Mouse (Mus musculus) left cerebral cortex, adult 2 months (tissue): ENCODE results near the gene Hsd17b2. TPM values are rescaled to one million over a fixed set of nuclear protein-coding genes. Genes with fewer than 3 reads are reported as not detected.
"Not testable (repeated sequence)": the region's sequence is repeated elsewhere in the genome, so short reads cannot be mapped to it uniquely, and the experiment has no call there.

Experiments used
- DNase-seq, 2 experiments: peaks; one replicate each; pipeline ENCODE4 v3.0.0; 2021 to 2022; ENCODE audit warnings: low spot score in 2 of 2, mixed read lengths in 1 of 2; ENCODE audit errors: extremely low spot score in 1 of 2
- H3K27ac ChIP-seq: fragments of 200-600 bp; 2 replicates; pipeline ENCODE4 v1.8.1; 2022
- H3K4me3 ChIP-seq: fragments of 200-600 bp; 2 replicates; pipeline ENCODE4 v1.8.1; 2022
- CTCF ChIP-seq: fragments of 200-600 bp; IDR thresholded peaks from 2 replicates; pipeline ENCODE4 v1.8.1; 2022; ENCODE audit warnings: antibody characterized with exemption, mild to moderate bottlenecking, moderate library complexity
- intact Hi-C: fragments of 180-260 bp; cut with DNase I; formaldehyde crosslinking; loops from one replicate; pipeline ENCODE4 v1.15.1; 2025
- total RNA-seq, 2 experiments: library from RNA; stranded (reverse); gene quantifications; 2 replicates each; pipeline ENCODE4 v1.2.3; 2021

Gene Hsd17b2
- total RNA-seq, 2 experiments from 2014 or later = not detected

DNA sequence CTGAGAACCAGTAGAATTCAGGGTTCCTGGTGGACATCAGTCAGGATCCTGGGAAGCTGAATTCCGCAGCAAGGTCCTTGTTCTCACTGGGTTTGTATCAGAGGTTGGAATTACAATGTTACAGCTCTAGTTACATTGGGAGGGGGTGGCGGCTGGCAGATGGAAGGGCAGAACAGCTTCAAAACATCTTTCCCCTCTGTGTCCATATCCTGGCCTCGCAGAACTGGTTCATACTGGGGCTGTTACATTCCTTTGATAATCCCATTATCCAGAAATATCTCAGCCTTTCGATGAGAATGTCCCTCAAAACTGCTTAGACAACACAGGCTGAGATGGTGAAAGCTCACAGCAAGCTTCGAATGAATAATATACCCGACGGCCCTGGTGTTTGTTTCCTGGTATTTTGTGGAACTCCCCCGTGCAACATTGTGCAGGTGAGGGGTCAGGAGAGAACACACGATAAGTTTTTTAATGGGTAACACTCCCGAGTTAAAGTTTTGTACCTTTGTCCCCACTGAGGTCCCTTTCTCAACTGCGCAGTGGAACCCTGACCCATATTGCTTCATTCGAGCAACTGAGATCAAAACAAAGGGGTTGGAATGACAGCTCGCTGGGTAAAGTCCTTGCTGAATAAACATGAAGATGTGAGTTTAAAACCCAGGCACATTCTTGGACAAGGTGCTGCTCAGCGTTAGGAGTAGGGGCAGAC is 16.6 kb downstream of the Hsd17b2 start:
- intact Hi-C loops = no loop called here
- no peak overlapping the region for H3K27ac ChIP-seq
- H3K4me3 ChIP-seq = no peak overlapping the region
- no peak for DNase-seq
- TF ChIP-seq CTCF = no peak

DNA sequence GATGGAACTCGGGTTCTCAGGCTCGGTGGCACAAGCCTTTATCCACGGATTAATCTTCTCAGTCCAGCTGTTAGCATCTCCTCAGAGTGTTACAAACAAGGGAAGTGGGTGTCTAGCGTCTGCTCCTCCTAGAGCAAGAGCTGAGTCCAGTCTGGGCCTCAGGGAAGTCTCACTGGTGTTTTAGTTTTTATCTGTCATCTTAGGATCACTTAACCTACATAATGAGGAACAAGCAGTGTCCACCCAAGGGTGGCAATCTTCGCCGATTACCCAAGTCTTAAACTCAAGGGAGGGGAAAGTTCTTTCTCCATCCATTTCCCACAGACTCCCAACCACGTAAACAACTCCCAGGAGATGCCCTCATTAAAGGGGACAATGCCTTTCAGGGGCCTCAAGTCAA is 24.8 kb downstream of the Hsd17b2 start:
- no peak for TF ChIP-seq CTCF
- Histone ChIP-seq H3K27ac (no peak overlapping the region), H3K4me3 (no peak overlapping the region)
- DNase-seq = no peak
- intact Hi-C loops = no loop called here

DNA sequence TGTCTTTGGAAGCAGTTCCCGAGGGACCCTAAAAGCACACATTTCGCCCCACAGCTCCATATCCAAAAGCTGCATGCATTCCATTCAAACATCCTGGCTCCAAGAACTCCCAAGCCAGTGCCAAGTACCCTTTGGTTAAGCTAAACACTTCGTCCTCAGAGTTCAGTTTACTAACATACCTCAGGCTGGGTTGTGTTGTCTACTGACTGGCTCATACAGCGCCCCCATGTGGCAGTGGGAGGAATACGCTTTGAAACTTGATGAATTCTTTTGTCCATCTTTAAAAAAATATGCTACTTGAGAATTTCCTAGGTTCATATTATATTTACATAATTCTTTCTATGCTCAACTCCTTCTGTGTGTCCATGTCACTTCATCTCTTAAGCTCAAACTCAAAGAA is 25.9 kb downstream of the Hsd17b2 start:
- Histone ChIP-seq H3K4me3 (no peak overlapping the region), H3K27ac (no peak overlapping the region)
- peak; percentile 48 for TF ChIP-seq CTCF
- DNase-seq = no peak
- intact Hi-C loops = no loop called here

DNA sequence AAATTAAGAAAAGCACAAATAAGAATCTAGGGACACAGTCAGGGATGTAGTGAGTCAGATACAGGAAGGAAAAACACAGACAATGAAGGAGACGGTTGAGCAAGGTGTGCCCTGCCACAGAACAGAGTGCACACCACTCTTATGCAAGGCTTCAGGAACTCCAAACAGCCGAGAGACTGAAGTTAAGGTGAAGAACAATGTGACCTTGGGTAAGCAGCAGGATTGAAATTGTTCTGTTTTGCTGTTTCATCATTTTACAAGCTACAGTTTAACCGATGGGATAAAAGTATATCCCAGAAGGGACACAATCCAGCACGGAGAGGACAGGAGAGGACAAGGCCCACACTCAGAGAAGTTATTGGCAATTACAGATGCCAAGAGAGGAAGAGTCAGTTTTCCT is 26.5 kb downstream of the Hsd17b2 start:
- Histone ChIP-seq H3K27ac (no peak overlapping the region), H3K4me3 (no peak overlapping the region)
- TF ChIP-seq CTCF = no peak
- no peak for DNase-seq
- intact Hi-C loops = no loop called here

DNA sequence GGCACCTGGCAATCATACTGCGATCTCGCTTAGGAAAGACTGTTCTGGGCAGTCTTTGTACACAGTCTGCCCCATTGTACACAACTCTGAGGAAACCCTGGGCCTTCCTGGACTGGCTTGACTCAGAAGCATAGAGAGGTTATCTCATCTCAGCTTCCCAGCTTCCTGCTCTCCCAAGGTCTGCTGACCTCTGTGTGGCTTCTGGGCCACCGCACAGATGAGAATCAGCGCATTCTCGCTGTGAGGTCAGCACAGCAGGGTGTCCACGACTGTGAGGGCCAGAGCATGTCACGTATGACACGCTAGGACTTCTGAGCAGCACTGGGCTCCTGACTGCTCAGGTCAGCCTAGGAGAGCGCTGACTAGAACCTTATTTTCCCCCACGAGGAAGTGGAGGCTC is 29.3 kb downstream of the Hsd17b2 start:
- H3K27ac ChIP-seq = no peak overlapping the region
- no peak for TF ChIP-seq CTCF
- intact Hi-C loops = no loop called here
- no peak overlapping the region for H3K4me3 ChIP-seq
- DNase-seq = no peak

DNA sequence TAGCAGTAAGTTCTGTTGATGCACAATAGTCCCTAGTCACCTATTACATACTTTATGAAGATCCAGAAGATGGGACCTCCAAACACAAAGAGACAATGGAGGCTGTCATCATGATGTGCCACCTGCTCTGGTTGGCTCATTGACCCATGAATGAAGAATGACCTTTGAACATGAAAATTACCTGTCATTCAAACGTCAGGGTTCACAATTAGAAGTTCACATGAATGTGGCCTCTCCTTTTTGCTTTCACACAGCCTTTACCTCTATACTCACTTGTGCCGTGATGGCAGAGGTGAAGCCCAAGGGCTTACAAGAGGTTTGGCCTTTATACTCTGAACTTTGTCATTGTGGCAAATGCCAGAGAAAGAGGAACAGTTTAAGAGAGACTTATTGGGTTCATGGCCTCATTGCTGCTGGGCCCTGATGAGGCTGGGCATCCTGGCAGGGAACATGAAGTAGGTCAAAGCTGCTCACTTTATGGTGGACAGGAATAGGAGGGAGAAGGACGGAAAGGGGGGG is 35.0 kb downstream of the Hsd17b2 start:
- intact Hi-C loops = no loop called here
- Histone ChIP-seq H3K4me3 (no peak overlapping the region), H3K27ac (no peak overlapping the region)
- no peak for TF ChIP-seq CTCF
- no peak for DNase-seq

GRCm38 (mm10) chr8:117738206-117738605 is 36.5 kb downstream of the Hsd17b2 start:
- DNase-seq, intact Hi-C loops, H3K27ac ChIP-seq, H3K4me3 ChIP-seq: not testable (repeated sequence)

DNA sequence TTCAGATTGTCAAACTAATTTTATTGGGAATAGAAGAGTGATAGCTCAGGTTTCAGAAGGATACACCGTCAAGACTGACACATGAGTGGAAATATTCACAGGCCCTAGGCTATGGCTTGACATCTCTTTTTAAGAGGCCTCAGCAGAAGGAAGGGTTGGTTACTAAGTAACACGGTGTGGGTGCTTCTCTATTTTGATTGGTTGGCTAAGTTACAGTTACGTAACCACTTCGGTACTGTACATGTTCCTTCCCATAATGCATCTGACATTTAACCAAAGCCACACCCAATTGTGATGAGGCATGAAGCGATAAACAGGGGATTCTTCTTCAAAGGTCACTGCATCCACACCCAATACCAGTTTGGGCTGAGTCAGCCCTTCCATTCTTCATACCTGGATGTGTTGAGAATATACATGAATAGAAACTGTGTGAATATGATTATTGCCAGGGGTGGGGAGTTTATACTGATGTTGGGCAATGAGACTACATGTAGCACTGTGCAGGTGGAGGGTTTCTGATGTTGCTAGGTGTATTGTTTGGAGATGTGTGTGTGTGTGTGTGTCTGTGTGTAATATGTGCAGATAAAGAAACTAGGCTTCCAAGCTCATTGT is 38.8 kb downstream of the Hsd17b2 start:
- no peak for DNase-seq
- no peak for TF ChIP-seq CTCF
- H3K4me3 ChIP-seq = no peak overlapping the region
- intact Hi-C loops = no loop called here
- no peak overlapping the region for H3K27ac ChIP-seq

DNA sequence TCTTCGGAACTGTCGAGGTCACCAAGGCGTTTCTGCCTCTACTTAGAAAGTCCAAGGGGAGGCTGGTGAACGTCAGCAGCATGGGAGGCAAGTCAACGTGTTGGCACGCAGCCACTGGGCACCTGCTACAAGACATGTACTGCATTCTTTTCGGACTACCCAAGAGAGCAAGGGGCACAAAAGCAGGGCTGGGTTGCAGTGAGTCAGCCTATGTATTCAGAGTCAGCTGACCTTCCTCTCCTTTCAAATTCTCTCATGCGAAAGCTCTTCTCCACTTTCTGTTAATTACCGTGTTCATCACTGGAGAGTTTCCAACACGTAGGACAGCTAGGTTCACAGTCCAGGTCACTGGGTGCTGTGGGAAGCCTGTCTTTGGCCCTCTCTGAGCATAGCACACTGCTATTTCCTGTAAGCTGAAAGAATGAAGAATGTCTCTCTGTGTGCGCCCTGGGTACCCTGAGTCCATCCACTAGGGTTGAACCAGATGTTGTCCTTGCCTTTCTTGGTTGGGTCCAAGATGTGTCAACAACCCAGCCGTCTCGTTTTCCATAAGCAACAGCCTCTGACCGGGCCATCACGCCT is 40.8 kb downstream of the Hsd17b2 start:
- Histone ChIP-seq H3K4me3 (no peak overlapping the region), H3K27ac (no peak overlapping the region)
- intact Hi-C loops = no loop called here
- TF ChIP-seq CTCF = no peak
- no peak for DNase-seq

GRCm38 (mm10) chr8:117746651-117747050 is 44.9 kb downstream of the Hsd17b2 start:
- no peak overlapping the region for H3K4me3 ChIP-seq
- no peak overlapping the region for H3K27ac ChIP-seq
- DNase-seq = no peak
- TF ChIP-seq CTCF = no peak
- intact Hi-C loops = no loop called here

DNA sequence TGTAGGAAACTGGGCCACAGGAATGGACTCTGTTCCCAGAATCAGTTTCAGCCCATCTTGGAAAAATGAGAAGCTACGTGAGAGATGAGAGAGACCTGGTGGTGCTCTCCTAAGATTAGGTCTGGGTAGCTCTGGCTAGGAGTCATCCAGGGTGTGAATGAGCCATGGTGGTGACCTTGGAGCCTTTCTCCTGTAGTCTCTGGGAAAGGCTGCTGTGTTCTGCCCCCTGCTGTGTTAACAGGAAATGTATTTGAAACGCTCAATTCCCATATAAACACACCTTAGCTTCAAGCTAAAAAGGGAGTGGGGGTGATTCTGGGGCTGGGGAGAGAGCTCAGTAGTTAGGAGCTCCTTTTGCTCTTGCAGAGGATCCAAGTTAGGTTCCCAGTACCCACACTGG is 45.7 kb downstream of the Hsd17b2 start:
- intact Hi-C loops = no loop called here
- H3K27ac ChIP-seq = no peak overlapping the region
- H3K4me3 ChIP-seq = no peak overlapping the region
- no peak for TF ChIP-seq CTCF
- DNase-seq = no peak

GRCm38 (mm10) chr8:117747886-117748730 is 46.4 kb downstream of the Hsd17b2 start:
- no peak overlapping the region for H3K4me3 ChIP-seq
- DNase-seq = no peak
- H3K27ac ChIP-seq = no peak overlapping the region
- intact Hi-C loops = no loop called here
- TF ChIP-seq CTCF = no peak
